Mouse (Mus musculus) limb, embryonic 13.5 days (tissue): Measurements from ENCODE around the gene Sprr2a1. TPM values are rescaled to one million over a fixed set of nuclear protein-coding genes. Genes with fewer than 3 reads are reported as not detected.
"Not testable (repeated sequence)": the region's sequence is repeated elsewhere in the genome, so short reads cannot be mapped to it uniquely, and the experiment has no call there.

Experiments used
- ATAC-seq: fragments of 200-750 bp; cut with Nextera tagmentation; 2 replicates; pipeline ENCODE4 v1.8.0; 2017; ENCODE audit warnings: low read depth, moderate number of reproducible peaks, moderate TSS enrichment; ENCODE audit not compliant: low FRiP score
- H3K27ac ChIP-seq: fragments of 300-500 bp; sonication (generic); 2 replicates; pipeline ENCODE4 v1.5.1; 2015; ENCODE audit warnings: inconsistent platforms, mild to moderate bottlenecking, moderate library complexity
- H3K27me3 ChIP-seq: fragments of 300-500 bp; sonication (generic); 2 replicates; pipeline ENCODE4 v1.6.1; 2015; ENCODE audit warnings: mild to moderate bottlenecking, inconsistent platforms
- H3K36me3 ChIP-seq: fragments of 300-500 bp; sonication (generic); 2 replicates; pipeline ENCODE4 v1.6.1; 2015; ENCODE audit warnings: inconsistent platforms, mild to moderate bottlenecking, moderate library complexity
- H3K4me1 ChIP-seq: fragments of 300-500 bp; sonication (generic); 2 replicates; pipeline ENCODE4 v1.6.1; 2015; ENCODE audit warnings: inconsistent platforms
- H3K4me2 ChIP-seq: fragments of 300-500 bp; sonication (generic); replicated peaks from 2 replicates; pipeline ENCODE4 v1.6.1; 2015; ENCODE audit warnings: inconsistent platforms, mild to moderate bottlenecking, moderate library complexity
- H3K4me3 ChIP-seq: fragments of 300-500 bp; sonication (generic); 2 replicates; pipeline ENCODE4 v1.5.1; 2015; ENCODE audit warnings: moderate library complexity, mild to moderate bottlenecking, inconsistent platforms
- H3K9ac ChIP-seq: fragments of 300-500 bp; sonication (generic); 2 replicates; pipeline ENCODE4 v1.6.1; 2015; ENCODE audit warnings: mild to moderate bottlenecking, inconsistent platforms
- H3K9me3 ChIP-seq: fragments of 300-500 bp; sonication (generic); 2 replicates; pipeline ENCODE4 v1.6.1; 2016; ENCODE audit warnings: inconsistent platforms
- WGBS: fragments of 180-500 bp; shearing (Covaris S2); methylation state at CpG from one replicate; pipeline ENCODE4 v1.1.7; 2015; 5-methylcytosine and 5-hydroxymethylcytosine counted together
- polyA plus RNA-seq: library from polyadenylated mRNA; unstranded; fragments of >200 nt; fragmentation: Nextera tagmentation; extraction: Ambion mirVana; gene quantifications from 2 replicates; pipeline ENCODE4 v1.2.1, GENCODE M21; 2015

Sprr2a1 gene
- polyA plus RNA-seq, 1 experiment from 2014 or later, result 0.14 TPM

GRCm38 (mm10) chr3:92239197-92239596, 23.6 kb downstream of the Sprr2a1 start:
- H3K9ac ChIP-seq, H3K4me2 ChIP-seq, H3K27me3 ChIP-seq, H3K27ac ChIP-seq, H3K36me3 ChIP-seq, H3K4me1 ChIP-seq, ATAC-seq, H3K9me3 ChIP-seq, H3K4me3 ChIP-seq: not testable (repeated sequence)
- no CpG with 5 or more reads among the region's 1 CpGs for WGBS

DNA sequence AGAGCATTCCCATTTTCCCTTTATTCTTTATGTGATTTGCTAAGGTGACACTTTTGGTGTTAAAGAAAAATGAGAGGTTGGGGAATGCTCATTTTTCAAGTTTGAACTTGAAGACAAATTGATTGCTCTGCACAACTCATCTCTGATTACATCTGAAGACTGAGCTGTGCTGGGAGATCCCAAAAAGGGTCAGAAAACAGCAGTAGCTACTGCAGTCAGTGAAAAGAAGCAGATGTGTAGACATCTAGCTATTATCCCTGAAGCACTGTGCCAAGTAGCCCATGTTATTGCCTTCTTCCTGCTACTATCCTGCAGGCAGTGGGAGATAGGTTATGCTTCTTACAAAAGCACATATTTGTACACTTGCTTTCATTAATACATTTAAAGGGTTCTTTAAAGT, 29.2 kb downstream of the Sprr2a1 start:
- H3K4me1 ChIP-seq, H3K4me2 ChIP-seq, H3K27me3 ChIP-seq, H3K4me3 ChIP-seq, H3K9me3 ChIP-seq, H3K27ac ChIP-seq, H3K36me3 ChIP-seq, H3K9ac ChIP-seq, ATAC-seq: not testable (repeated sequence)

- not testable (repeated sequence) for H3K9me3 ChIP-seq, H3K4me3 ChIP-seq, H3K36me3 ChIP-seq, ATAC-seq, H3K27me3 ChIP-seq, H3K4me2 ChIP-seq, H3K9ac ChIP-seq, H3K27ac ChIP-seq, H3K4me1 ChIP-seq
- WGBS, result no CpG with 5 or more reads among the region's 10 CpGs
Observed at GRCm38 (mm10) chr3:92246245-92246644, 30.6 kb downstream of the Sprr2a1 start.

DNA sequence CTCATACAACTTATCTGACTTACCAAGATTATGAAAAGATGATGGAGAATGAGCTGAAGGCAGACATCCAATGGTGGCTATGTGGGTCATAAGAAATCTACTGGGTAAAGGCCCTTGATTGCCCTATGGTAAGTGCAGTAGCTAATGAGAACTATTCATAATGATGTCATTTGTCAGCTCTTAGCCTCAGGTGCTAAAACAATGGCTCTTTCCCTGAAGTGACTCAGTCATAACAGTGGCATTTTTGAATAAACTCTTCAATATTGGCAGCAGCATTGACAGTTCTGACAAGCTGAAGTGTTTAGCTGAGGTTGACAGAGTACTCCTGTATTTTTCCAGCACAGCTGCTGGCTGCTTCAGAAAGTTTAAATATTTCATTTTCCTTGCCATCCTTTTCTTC, 32.9 kb downstream of the Sprr2a1 start:
- not testable (repeated sequence) for H3K27me3 ChIP-seq, H3K9ac ChIP-seq, H3K9me3 ChIP-seq, ATAC-seq, H3K4me2 ChIP-seq, H3K4me3 ChIP-seq, H3K4me1 ChIP-seq, H3K27ac ChIP-seq, H3K36me3 ChIP-seq

- H3K4me3 ChIP-seq, ATAC-seq, H3K4me1 ChIP-seq, H3K27ac ChIP-seq, H3K9ac ChIP-seq, H3K9me3 ChIP-seq, H3K4me2 ChIP-seq, H3K27me3 ChIP-seq, H3K36me3 ChIP-seq: not testable (repeated sequence)
- WGBS, result 84% methylated on average over 2 of the region's 2 CpGs
Observed at GRCm38 (mm10) chr3:92250450-92250849, 34.9 kb downstream of the Sprr2a1 start.

DNA sequence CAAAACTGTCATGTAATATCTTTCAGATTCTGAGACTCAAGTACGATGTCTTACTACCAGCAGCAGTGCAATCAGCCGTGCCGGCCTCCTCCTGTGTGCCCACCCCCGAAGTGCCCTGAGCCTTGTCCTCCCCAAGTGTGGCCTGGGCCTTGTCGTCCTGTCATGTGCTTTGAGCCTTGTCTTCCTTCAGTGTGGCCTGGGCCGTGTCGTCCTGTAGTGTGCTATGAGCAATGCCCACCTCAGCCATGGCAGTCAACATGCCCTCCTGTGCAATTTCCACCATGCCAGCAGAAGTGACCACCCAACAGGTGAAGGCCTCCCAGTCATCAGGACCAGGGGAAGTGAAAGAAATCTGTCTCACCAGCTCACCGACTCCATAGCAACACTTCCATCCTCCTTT, 38.3 kb downstream of the Sprr2a1 start:
- ATAC-seq, H3K9me3 ChIP-seq, H3K4me1 ChIP-seq, H3K27ac ChIP-seq, H3K36me3 ChIP-seq, H3K27me3 ChIP-seq, H3K4me3 ChIP-seq, H3K4me2 ChIP-seq, H3K9ac ChIP-seq: not testable (repeated sequence)
- WGBS, result no CpG with 5 or more reads among the region's 8 CpGs

- H3K9me3 ChIP-seq, H3K36me3 ChIP-seq, H3K4me3 ChIP-seq, H3K4me1 ChIP-seq, H3K27ac ChIP-seq, H3K9ac ChIP-seq, H3K27me3 ChIP-seq, H3K4me2 ChIP-seq: not testable (repeated sequence)
- peak; percentile 55 for ATAC-seq
Observed at GRCm38 (mm10) chr3:92258526-92258925, 42.9 kb downstream of the Sprr2a1 start.

DNA sequence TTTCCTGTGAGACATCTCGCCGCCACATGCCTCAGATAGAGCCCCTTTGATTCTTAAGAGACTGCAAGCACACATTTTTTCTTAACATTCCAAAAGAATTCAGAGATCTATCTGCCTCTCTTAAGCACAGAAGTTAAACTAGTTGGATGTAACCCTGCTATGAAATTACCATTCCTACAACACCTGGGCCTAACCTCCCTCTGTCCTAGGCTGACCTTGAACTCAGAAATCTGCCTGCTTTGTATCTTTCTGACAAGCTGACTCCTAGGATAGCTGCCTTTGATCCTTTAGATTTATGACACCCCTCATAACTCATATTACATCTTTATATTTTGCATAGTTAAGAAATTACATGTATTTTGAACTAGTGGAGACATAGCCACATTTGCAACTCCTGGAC, 47.9 kb downstream of the Sprr2a1 start:
- no CpG with 5 or more reads among the region's 2 CpGs for WGBS
- H3K4me1 ChIP-seq, H3K4me3 ChIP-seq, H3K4me2 ChIP-seq, H3K9me3 ChIP-seq, H3K27ac ChIP-seq, ATAC-seq, H3K36me3 ChIP-seq, H3K27me3 ChIP-seq, H3K9ac ChIP-seq: not testable (repeated sequence)

Other genes starting within 250 kb of the Sprr2a1 start
- 0.13 and 0.23 TPM in 2 replicates for gene Pglyrp3, start 201.2 kb upstream of the Sprr2a1 start, polyA plus RNA-seq
- 3.6 and 3.7 TPM in 2 replicates for gene Lor, start 132.7 kb upstream of the Sprr2a1 start, polyA plus RNA-seq
- not detected in 2 replicates for gene Prr9, start 91.9 kb upstream of the Sprr2a1 start, polyA plus RNA-seq
- gene Lelp1, start 73.1 kb upstream of the Sprr2a1 start, polyA plus RNA-seq, result not detected in 2 replicates
- gene Sprr2a2, start 121 bp downstream of the Sprr2a1 start, polyA plus RNA-seq, result 4.4 and 5.1 TPM in 2 replicates
- gene Sprr2a3, start 69.6 kb downstream of the Sprr2a1 start, polyA plus RNA-seq, result 0.34 TPM in 1 of 2 replicates, not detected in the other
- not detected in 2 replicates for gene Sprr2b, start 100.8 kb downstream of the Sprr2a1 start, polyA plus RNA-seq
- gene Sprr2d, start 123.3 kb downstream of the Sprr2a1 start, polyA plus RNA-seq, result not detected in 2 replicates
- gene Sprr2e, start 136.3 kb downstream of the Sprr2a1 start, polyA plus RNA-seq, result not detected in 2 replicates
- gene Sprr2f, start 149.4 kb downstream of the Sprr2a1 start, polyA plus RNA-seq, result not detected in 2 replicates
- not detected in 2 replicates for gene Sprr2h, start 169.9 kb downstream of the Sprr2a1 start, polyA plus RNA-seq
- gene Sprr2i, start 192.2 kb downstream of the Sprr2a1 start, polyA plus RNA-seq, result not detected in 2 replicates
- gene Sprr2j-ps, start 202.3 kb downstream of the Sprr2a1 start, polyA plus RNA-seq, result not detected in 2 replicates
- gene Gm9774, start 213.6 kb downstream of the Sprr2a1 start, polyA plus RNA-seq, result 8.9 and 9.6 TPM in 2 replicates
- not detected in 2 replicates for gene Sprr2k, start 216.8 kb downstream of the Sprr2a1 start, polyA plus RNA-seq
- 0.24 TPM in 1 of 2 replicates, not detected in the other for gene Sprr1b, start 223.0 kb downstream of the Sprr2a1 start, polyA plus RNA-seq
- gene Sprr3, start 242.9 kb downstream of the Sprr2a1 start, polyA plus RNA-seq, result not detected in 2 replicates